Mouse (Mus musculus): ENCODE data around the gene Ttll11. TPM values are rescaled to one million over a fixed set of nuclear protein-coding genes. Genes with fewer than 3 reads are reported as not detected.

Gene Ttll11
- polyA plus RNA-seq, 1 experiment from 2014 or later = 1.5 TPM

DNA sequence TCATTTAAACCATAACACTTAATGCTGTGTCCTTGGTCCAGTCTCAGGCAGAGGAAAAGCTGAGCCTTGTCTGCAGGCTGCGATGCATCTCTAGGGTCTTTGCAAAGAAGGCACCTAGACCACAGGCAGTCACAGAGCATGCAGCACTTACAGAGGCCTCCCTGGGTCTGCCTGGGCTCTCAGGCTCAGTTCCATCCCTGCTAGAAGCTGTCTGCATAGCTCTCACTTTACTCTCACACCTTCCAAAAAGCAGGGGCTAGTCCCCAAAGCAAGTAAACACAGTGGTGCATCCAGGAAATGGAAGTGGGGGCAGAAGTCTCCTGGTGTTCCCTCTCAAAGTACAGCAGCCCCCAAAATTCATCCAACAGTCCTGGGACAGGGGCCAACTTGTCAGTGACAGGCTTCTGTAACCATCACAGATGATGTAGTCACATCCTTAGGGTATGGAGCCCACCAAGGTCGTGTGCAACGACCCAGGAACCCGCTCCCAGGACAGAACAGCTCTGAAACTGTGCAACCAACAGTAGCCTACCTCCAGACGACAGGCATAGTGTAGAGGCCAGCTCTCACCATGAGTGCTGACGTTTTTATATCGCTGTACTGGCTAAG is 229.1 kb downstream of the Ttll11 start:
- Histone ChIP-seq H3K9ac (ENCODE audit: low read depth, low read length) (no peak overlapping the region), H3K4me3 (replicated peaks; ENCODE audit: low read depth, low read length) (no peak overlapping the region), H3K27ac (no peak overlapping the region), H3K4me2 (ENCODE audit: low read length) (no peak overlapping the region), H3K27me3 (ENCODE audit: insufficient read depth, low read length) (no peaks in the 10 kb centered on the region), H3K4me1 (replicated peaks; ENCODE audit: insufficient read depth, low read length) (no peaks in the 10 kb centered on the region), H3K9me3 (replicated peaks; ENCODE audit: low read length) (no peaks in the 10 kb centered on the region), H3K36me3 (ENCODE audit: insufficient read depth, low read length) (no peaks in the 10 kb centered on the region)
- ATAC-seq (replicated peaks; ENCODE audit: low FRiP score, low read depth) (no peak), DNase-seq (ENCODE audit: low spot score) (no peak)
- 33% methylated on average over 7 of the region's 7 CpGs for WGBS
- TF ChIP-seq CTCF (IDR thresholded peaks at IDR 0.05; ENCODE audit: low read depth) = no peak

DNA sequence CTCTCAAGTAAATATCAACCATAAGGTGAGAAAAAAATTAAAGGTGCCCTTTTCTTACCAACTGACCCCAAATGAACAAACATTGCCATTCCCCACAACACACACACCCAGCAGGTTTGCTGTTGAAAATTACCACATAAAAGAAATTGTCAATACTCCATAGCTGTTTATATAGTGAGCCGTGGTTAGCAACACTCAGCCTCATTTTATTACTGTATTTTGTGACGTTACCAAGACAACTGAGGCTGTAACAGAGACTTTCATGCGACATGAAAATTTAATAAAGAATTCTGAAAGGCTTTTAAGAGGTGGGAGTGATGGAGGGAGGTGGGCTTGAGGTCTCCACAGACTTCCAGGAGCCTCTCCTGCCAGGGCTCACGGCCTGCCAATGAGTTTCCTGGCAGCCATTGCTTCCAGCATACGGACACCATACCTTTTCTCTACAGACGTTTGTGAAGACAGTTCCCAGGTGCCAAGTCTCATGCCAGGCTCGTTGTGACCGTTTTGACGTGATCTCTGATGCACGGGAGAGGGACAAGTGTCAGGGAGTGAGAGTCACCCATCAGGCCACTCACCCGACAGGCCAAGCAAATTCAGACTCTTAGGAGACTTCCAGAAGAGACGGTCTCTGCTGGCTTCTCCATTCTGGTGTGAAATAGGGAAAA is 232.2 kb downstream of the Ttll11 start:
- H3K4me2 ChIP-seq (ENCODE audit: low read length) = no peak overlapping the region
- no peak for TF ChIP-seq CTCF (IDR thresholded peaks at IDR 0.05; ENCODE audit: low read depth)
- no peak overlapping the region for H3K9ac ChIP-seq (ENCODE audit: low read depth, low read length)
- no peaks in the 10 kb centered on the region for H3K9me3 ChIP-seq (replicated peaks; ENCODE audit: low read length)
- DNase-seq (ENCODE audit: low spot score) (no peak), ATAC-seq (replicated peaks; ENCODE audit: low FRiP score, low read depth) (no peak)
- H3K27me3 ChIP-seq (ENCODE audit: insufficient read depth, low read length) = no peaks in the 10 kb centered on the region
- H3K27ac ChIP-seq = no peak overlapping the region
- 71% methylated on average over 12 of the region's 12 CpGs for WGBS
- no peaks in the 10 kb centered on the region for H3K36me3 ChIP-seq (ENCODE audit: insufficient read depth, low read length)
- no peak overlapping the region for H3K4me3 ChIP-seq (replicated peaks; ENCODE audit: low read depth, low read length)
- no peaks in the 10 kb centered on the region for H3K4me1 ChIP-seq (replicated peaks; ENCODE audit: insufficient read depth, low read length)

DNA sequence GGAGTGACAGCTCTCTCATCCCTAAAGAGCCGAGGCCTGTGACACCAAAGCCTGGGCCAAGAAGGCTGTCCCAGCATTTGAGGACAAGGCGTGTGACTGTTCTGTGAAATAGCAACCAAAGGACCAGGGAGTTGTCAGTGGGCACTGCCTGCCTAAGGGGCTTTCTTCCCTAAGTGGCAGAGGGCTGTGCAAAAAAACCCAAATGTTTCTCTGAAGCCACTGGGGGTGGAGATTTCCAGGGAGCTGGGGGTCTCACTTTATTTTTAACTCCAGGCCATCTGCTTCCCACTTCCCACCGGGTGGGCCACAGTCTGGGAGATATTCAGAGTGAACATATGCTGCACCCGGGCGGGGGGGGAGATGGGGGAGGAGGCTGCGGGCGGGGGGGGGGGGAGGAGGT is 233.1 kb downstream of the Ttll11 start:
- no peak overlapping the region for H3K9ac ChIP-seq (ENCODE audit: low read depth, low read length)
- no peaks in the 10 kb centered on the region for H3K9me3 ChIP-seq (replicated peaks; ENCODE audit: low read length)
- DNase-seq (ENCODE audit: low spot score) = no peak
- 46% methylated on average over 3 of the region's 7 CpGs for WGBS
- TF ChIP-seq CTCF (IDR thresholded peaks at IDR 0.05; ENCODE audit: low read depth) = no peak
- no peaks in the 10 kb centered on the region for H3K36me3 ChIP-seq (ENCODE audit: insufficient read depth, low read length)
- no peaks in the 10 kb centered on the region for H3K27me3 ChIP-seq (ENCODE audit: insufficient read depth, low read length)
- no peaks in the 10 kb centered on the region for H3K4me1 ChIP-seq (replicated peaks; ENCODE audit: insufficient read depth, low read length)
- no peak overlapping the region for H3K4me2 ChIP-seq (ENCODE audit: low read length)
- H3K4me3 ChIP-seq (replicated peaks; ENCODE audit: low read depth, low read length) = no peak overlapping the region
- ATAC-seq (replicated peaks; ENCODE audit: low FRiP score, low read depth) = no peak
- no peak overlapping the region for H3K27ac ChIP-seq

DNA sequence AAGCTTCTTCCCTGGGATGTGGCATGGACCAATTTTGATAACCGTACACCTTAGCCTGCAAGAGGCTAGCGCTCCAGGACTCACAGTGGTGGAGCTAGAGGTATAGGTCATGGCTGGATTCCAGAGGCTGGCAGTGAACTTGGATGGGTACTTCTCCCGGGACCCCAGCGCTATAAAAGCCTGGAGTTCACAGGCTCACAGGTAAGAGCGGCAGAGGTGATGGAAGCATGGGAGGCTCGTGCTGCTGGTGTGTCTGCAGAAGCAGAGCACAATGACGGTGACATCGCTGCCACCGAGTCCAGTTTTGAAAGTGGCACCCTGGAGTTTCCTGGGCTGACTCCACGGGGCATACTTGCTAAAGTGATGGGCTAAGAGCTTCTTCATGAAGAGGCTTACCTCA is 233.8 kb downstream of the Ttll11 start:
- H3K27ac ChIP-seq = no peak overlapping the region
- H3K9me3 ChIP-seq (replicated peaks; ENCODE audit: low read length) = no peaks in the 10 kb centered on the region
- 92% methylated on average over 10 of the region's 10 CpGs for WGBS
- H3K9ac ChIP-seq (ENCODE audit: low read depth, low read length) = no peak overlapping the region
- DNase-seq (ENCODE audit: low spot score) (no peak), ATAC-seq (replicated peaks; ENCODE audit: low FRiP score, low read depth) (no peak)
- H3K4me1 ChIP-seq (replicated peaks; ENCODE audit: insufficient read depth, low read length) = no peaks in the 10 kb centered on the region
- H3K4me2 ChIP-seq (ENCODE audit: low read length) = no peak overlapping the region
- no peaks in the 10 kb centered on the region for H3K27me3 ChIP-seq (ENCODE audit: insufficient read depth, low read length)
- H3K4me3 ChIP-seq (replicated peaks; ENCODE audit: low read depth, low read length) = no peak overlapping the region
- TF ChIP-seq CTCF (IDR thresholded peaks at IDR 0.05; ENCODE audit: low read depth) = no peak
- H3K36me3 ChIP-seq (ENCODE audit: insufficient read depth, low read length) = no peaks in the 10 kb centered on the region

DNA sequence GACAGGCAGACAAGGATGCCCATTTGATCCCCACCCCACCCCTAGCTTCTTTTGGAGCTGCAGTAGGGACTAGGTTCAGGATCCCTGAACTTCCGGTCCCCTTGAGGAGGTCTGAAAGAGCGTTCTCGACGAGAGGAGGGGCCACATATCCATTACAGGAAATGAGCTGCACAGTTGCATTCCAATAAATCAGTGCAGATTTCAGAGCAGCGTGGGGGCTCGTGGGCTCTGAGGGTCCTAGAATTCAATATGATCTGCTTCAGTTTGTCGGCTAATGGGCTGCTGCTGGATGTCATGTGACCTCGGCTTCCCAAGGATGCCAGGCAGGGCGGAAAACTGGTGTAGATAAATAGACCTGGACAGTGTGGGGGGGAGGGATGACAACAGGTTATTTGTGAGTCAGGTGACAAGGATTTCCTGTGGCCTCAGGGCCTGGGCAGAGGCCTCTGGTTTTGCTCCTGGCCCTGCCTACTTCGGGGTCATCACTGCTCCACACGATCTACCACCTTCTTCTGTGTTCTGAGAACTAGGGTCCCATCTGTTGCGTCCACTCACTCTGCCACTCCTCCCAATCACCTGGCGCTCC is 240.0 kb downstream of the Ttll11 start:
- peak; percentile 58 for ATAC-seq (replicated peaks; ENCODE audit: low FRiP score, low read depth)
- peak overlapping the region; percentile 19; the same call in 1 of the 2 replicates for H3K4me2 ChIP-seq (ENCODE audit: low read length)

DNA sequence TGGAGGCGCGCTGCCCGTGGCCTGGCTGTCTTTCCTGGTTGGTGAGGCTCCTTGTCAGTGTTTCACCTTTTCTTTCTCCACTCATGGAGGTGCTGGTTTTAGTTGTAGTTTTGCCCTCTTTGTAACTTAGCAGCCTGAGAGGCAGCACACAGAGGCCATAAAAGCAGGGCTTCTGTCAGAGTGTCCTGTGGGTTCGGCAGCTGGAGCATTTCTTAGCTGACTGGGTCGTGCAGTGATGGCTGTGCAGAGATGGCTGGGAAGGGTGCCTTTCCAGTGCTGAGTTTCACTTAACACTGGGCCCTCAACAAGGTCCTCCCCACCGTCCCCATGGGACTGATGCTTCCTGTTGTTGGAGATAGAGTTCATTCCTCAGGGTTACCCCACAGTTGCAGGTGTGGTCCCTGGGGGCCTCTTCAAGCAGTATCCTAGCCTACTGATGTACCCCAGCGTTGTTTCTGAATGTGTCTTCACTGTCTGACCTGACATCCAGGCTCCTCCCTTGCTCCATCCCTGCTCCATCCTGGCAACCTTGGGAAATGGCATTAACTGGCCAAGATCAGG is 242.2 kb downstream of the Ttll11 start:
- no peaks in the 10 kb centered on the region for H3K36me3 ChIP-seq (ENCODE audit: insufficient read depth, low read length)
- peak overlapping the region; percentile 70 for H3K27ac ChIP-seq
- H3K4me1 ChIP-seq (replicated peaks; ENCODE audit: insufficient read depth, low read length) = peaks cover 12% of the 10 kb centered on the region
- ATAC-seq (replicated peaks; ENCODE audit: low FRiP score, low read depth) = no peak
- no peaks in the 10 kb centered on the region for H3K9me3 ChIP-seq (replicated peaks; ENCODE audit: low read length)
- H3K9ac ChIP-seq (ENCODE audit: low read depth, low read length) = no peak overlapping the region
- no peak overlapping the region for H3K4me2 ChIP-seq (ENCODE audit: low read length)
- peak; percentile 68 for DNase-seq (ENCODE audit: low spot score)
- H3K4me3 ChIP-seq (replicated peaks; ENCODE audit: low read depth, low read length) = no peak overlapping the region
- WGBS = 47% methylated on average over 7 of the region's 7 CpGs
- H3K27me3 ChIP-seq (ENCODE audit: insufficient read depth, low read length) = no peaks in the 10 kb centered on the region
- TF ChIP-seq CTCF (IDR thresholded peaks at IDR 0.05; ENCODE audit: low read depth) = no peak

More for the DNA sequence above, 240.0 kb downstream of the Ttll11 start:
- Histone ChIP-seq H3K9me3 (replicated peaks; ENCODE audit: low read length) (no peaks in the 10 kb centered on the region), H3K27me3 (ENCODE audit: insufficient read depth, low read length) (no peaks in the 10 kb centered on the region), H3K36me3 (ENCODE audit: insufficient read depth, low read length) (no peaks in the 10 kb centered on the region), H3K4me3 (replicated peaks; ENCODE audit: low read depth, low read length) (no peak overlapping the region), H3K27ac (no peak overlapping the region), H3K4me1 (replicated peaks; ENCODE audit: insufficient read depth, low read length) (peaks cover 12% of the 10 kb centered on the region), H3K9ac (ENCODE audit: low read depth, low read length) (0 out of 2 replicates have a peak overlapping the region, but pooled peaks have one; percentile 31)
- 18% methylated on average over 13 of the region's 13 CpGs for WGBS
- no peak for TF ChIP-seq CTCF (IDR thresholded peaks at IDR 0.05; ENCODE audit: low read depth)
- DNase-seq (ENCODE audit: low spot score) = peak; percentile 74
